Mouse (Mus musculus): ENCODE results near the gene Dlg1. TPM values are rescaled to one million over a fixed set of nuclear protein-coding genes. Genes with fewer than 3 reads are reported as not detected.

Gene Dlg1
- polyA plus RNA-seq, 1 experiment from 2014 or later: 10.5 TPM

DNA sequence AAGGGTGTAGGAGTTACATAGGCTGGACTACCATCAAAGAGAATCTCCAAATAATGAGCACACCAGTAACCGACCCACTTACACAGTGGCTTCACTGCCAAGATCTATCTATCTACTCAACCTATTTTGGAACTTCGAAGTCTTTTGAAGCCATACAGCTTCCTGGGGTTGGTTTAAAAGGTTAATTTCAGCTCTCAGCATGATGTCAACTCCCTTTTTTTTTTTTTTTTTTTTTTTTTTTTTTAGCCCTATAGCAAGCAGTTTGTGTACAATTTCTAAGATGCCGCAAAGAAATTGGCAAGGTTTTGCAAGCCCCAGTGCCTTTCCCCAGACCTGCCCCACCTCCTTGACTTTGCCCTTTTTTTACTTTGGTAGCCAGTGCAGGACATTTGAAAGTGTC is 202.0 kb downstream of the Dlg1 start:
- Histone ChIP-seq H3K9me3 (ENCODE audit: control insufficient read depth) (0 out of 2 replicates have a peak, but pooled peaks cover 5% of the 10 kb centered on the region), H3K4me1 (replicated peaks; ENCODE audit: control insufficient read depth, insufficient read depth, low read length) (no peaks in the 10 kb centered on the region), H3K4me3 (ENCODE audit: low read depth, low read length) (no peak overlapping the region), H3K36me3 (ENCODE audit: control insufficient read depth, insufficient read depth) (peaks cover 61% of the 10 kb centered on the region), H3K27me3 (replicated peaks; ENCODE audit: control insufficient read depth, insufficient read depth, low read length) (no peaks in the 10 kb centered on the region), H3K27ac (ENCODE audit: low read depth, low read length) (no peak overlapping the region), H3K4me2 (replicated peaks; ENCODE audit: low read depth) (no peak overlapping the region), H3K9ac (ENCODE audit: low read depth, low read length) (no peak overlapping the region)
- no peak for ATAC-seq
- 89% methylated on average over 3 of the region's 3 CpGs for WGBS
- TF ChIP-seq CTCF (IDR thresholded peaks at IDR 0.05; ENCODE audit: low read depth): no peak

DNA sequence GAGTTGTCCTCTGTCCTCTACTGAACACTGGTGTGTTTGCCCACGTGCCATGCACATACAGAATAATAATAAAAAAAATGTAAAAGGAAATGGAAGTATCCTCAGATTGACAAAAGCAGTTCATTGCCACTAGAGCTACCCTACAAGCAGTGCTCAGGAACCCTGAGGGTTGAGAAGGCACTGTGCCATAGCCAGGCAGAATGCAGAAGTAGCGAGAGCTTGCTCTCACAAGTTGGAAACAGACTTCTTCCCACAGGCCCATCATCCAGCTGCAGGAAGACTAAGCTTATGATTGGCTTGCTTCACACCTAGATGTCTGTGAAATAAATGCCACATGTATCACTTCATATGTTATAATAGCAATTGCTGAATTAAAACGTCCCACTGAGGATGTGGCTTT is 203.7 kb downstream of the Dlg1 start:
- H3K4me2 ChIP-seq (replicated peaks; ENCODE audit: low read depth): no peak overlapping the region
- no peaks in the 10 kb centered on the region for H3K9me3 ChIP-seq (ENCODE audit: control insufficient read depth)
- H3K9ac ChIP-seq (ENCODE audit: low read depth, low read length): no peak overlapping the region
- 85% methylated on average over 3 of the region's 3 CpGs for WGBS
- no peaks in the 10 kb centered on the region for H3K4me1 ChIP-seq (replicated peaks; ENCODE audit: control insufficient read depth, insufficient read depth, low read length)
- no peaks in the 10 kb centered on the region for H3K27me3 ChIP-seq (replicated peaks; ENCODE audit: control insufficient read depth, insufficient read depth, low read length)
- H3K36me3 ChIP-seq (ENCODE audit: control insufficient read depth, insufficient read depth): peaks cover 49% of the 10 kb centered on the region
- H3K27ac ChIP-seq (ENCODE audit: low read depth, low read length): no peak overlapping the region
- H3K4me3 ChIP-seq (ENCODE audit: low read depth, low read length): no peak overlapping the region
- no peak for ATAC-seq
- no peak for TF ChIP-seq CTCF (IDR thresholded peaks at IDR 0.05; ENCODE audit: low read depth)

DNA sequence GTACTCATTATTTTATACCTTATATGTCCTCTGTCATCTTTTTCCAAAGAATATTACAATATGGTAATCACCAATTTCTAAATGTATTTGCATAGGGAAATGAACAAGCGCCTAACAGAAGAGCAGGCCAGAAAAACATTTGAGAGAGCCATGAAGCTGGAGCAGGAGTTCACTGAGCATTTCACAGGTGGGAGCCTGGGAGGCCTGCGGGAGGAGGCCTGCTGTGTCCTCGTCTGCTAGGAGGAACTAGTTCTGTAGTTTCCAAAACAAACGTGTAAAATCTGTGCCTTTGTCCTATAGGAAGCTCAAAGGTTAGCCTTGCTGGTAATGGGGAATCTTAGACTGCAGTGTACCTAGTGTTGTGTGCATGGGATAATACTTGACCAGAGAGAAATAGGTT is 204.5 kb downstream of the Dlg1 start:
- H3K4me3 ChIP-seq (ENCODE audit: low read depth, low read length): no peak overlapping the region
- ATAC-seq: no peak
- 81% methylated on average over 4 of the region's 4 CpGs for WGBS
- no peaks in the 10 kb centered on the region for H3K4me1 ChIP-seq (replicated peaks; ENCODE audit: control insufficient read depth, insufficient read depth, low read length)
- TF ChIP-seq CTCF (IDR thresholded peaks at IDR 0.05; ENCODE audit: low read depth): no peak
- no peak overlapping the region for H3K4me2 ChIP-seq (replicated peaks; ENCODE audit: low read depth)
- H3K9me3 ChIP-seq (ENCODE audit: control insufficient read depth): no peaks in the 10 kb centered on the region
- no peak overlapping the region for H3K27ac ChIP-seq (ENCODE audit: low read depth, low read length)
- no peaks in the 10 kb centered on the region for H3K27me3 ChIP-seq (replicated peaks; ENCODE audit: control insufficient read depth, insufficient read depth, low read length)
- peaks cover 52% of the 10 kb centered on the region for H3K36me3 ChIP-seq (ENCODE audit: control insufficient read depth, insufficient read depth)
- no peak overlapping the region for H3K9ac ChIP-seq (ENCODE audit: low read depth, low read length)

DNA sequence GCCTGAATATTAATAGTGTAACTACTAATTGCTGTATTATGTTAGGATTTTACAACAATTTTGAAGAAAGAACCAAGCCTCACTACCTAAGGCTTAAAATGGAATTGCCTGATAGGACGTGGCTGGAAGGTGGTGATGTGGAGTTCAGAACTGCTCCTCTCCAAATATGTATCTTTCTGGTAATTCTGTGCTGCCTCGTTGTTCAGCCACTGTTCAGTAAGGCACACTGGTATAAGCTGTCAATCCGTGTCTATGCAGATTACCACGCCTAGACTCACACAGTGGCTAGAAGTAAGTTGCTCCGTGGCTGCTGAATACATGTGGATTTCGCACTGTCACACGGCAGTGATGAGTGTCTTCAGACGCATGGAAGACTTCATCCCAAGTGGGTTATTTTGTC is 210.5 kb downstream of the Dlg1 start:
- 92% methylated on average over 8 of the region's 8 CpGs for WGBS
- TF ChIP-seq CTCF (IDR thresholded peaks at IDR 0.05; ENCODE audit: low read depth): no peak

DNA sequence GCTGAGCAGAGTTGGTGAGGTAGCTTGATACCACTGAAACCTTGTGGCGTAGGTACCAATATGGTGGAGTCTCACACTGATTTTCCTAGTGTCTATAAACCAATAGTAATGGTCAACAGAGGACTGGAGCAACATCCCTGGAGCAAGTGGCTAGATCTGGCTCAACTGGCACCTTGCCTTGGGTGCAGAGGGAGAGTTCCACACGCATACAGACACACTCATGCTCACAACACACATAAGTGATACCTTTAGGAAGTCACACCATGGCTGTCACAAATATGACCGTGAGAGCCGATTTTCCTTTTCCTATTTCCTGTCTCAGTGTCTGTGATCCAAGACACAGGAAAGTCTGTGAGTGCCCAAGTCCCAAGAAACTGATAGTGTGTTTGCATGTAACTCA is 212.1 kb downstream of the Dlg1 start:
- 91% methylated on average over 4 of the region's 4 CpGs for WGBS
- no peak overlapping the region for H3K9ac ChIP-seq (ENCODE audit: low read depth, low read length)
- no peak for ATAC-seq

More for the DNA sequence above, 210.5 kb downstream of the Dlg1 start:
- H3K4me2 ChIP-seq (replicated peaks; ENCODE audit: low read depth): no peak overlapping the region
- no peaks in the 10 kb centered on the region for H3K27me3 ChIP-seq (replicated peaks; ENCODE audit: control insufficient read depth, insufficient read depth, low read length)
- H3K4me1 ChIP-seq (replicated peaks; ENCODE audit: control insufficient read depth, insufficient read depth, low read length): no peaks in the 10 kb centered on the region
- peaks cover 28% of the 10 kb centered on the region for H3K36me3 ChIP-seq (ENCODE audit: control insufficient read depth, insufficient read depth)
- no peaks in the 10 kb centered on the region for H3K9me3 ChIP-seq (ENCODE audit: control insufficient read depth)
- H3K9ac ChIP-seq (ENCODE audit: low read depth, low read length): no peak overlapping the region
- H3K4me3 ChIP-seq (ENCODE audit: low read depth, low read length): no peak overlapping the region
- no peak for ATAC-seq
- no peak overlapping the region for H3K27ac ChIP-seq (ENCODE audit: low read depth, low read length)

DNA sequence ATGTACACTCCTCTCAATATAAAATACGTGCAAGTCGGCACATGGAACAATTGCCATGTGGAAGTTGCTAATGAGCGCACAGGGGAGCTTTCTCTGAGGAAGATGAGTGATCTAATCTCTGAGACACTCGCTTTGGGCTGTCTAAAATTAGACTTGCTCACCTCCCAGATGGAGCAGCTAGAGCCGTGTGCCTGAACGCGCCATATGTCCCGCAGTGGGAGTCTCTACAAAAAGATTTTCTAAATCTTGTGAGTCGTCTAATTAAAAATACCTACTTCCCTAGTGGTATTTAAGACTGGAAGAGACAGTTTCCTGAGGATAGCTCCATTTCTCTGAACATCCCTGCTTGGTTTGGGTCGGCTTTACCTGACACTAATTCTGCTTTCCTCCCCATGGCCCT is 213.1 kb downstream of the Dlg1 start:
- Histone ChIP-seq H3K4me2 (replicated peaks; ENCODE audit: low read depth) (no peak overlapping the region), H3K9ac (ENCODE audit: low read depth, low read length) (no peak overlapping the region), H3K9me3 (ENCODE audit: control insufficient read depth) (no peaks in the 10 kb centered on the region), H3K36me3 (ENCODE audit: control insufficient read depth, insufficient read depth) (peaks cover 16% of the 10 kb centered on the region), H3K27ac (ENCODE audit: low read depth, low read length) (no peak overlapping the region), H3K4me1 (replicated peaks; ENCODE audit: control insufficient read depth, insufficient read depth, low read length) (no peaks in the 10 kb centered on the region; the same call in 1 of the 2 replicates), H3K27me3 (replicated peaks; ENCODE audit: control insufficient read depth, insufficient read depth, low read length) (no peaks in the 10 kb centered on the region), H3K4me3 (ENCODE audit: low read depth, low read length) (no peak overlapping the region)
- WGBS: 77% methylated on average over 10 of the region's 10 CpGs
- TF ChIP-seq CTCF (IDR thresholded peaks at IDR 0.05; ENCODE audit: low read depth): no peak
- no peak for ATAC-seq

More for the DNA sequence above, 212.1 kb downstream of the Dlg1 start:
- Histone ChIP-seq H3K4me2 (replicated peaks; ENCODE audit: low read depth) (no peak overlapping the region), H3K27ac (ENCODE audit: low read depth, low read length) (no peak overlapping the region), H3K9me3 (ENCODE audit: control insufficient read depth) (no peaks in the 10 kb centered on the region), H3K36me3 (ENCODE audit: control insufficient read depth, insufficient read depth) (peaks cover 16% of the 10 kb centered on the region), H3K27me3 (replicated peaks; ENCODE audit: control insufficient read depth, insufficient read depth, low read length) (no peaks in the 10 kb centered on the region), H3K4me1 (replicated peaks; ENCODE audit: control insufficient read depth, insufficient read depth, low read length) (no peaks in the 10 kb centered on the region; the same call in 1 of the 2 replicates), H3K4me3 (ENCODE audit: low read depth, low read length) (no peak overlapping the region)
- TF ChIP-seq CTCF (IDR thresholded peaks at IDR 0.05; ENCODE audit: low read depth): no peak

DNA sequence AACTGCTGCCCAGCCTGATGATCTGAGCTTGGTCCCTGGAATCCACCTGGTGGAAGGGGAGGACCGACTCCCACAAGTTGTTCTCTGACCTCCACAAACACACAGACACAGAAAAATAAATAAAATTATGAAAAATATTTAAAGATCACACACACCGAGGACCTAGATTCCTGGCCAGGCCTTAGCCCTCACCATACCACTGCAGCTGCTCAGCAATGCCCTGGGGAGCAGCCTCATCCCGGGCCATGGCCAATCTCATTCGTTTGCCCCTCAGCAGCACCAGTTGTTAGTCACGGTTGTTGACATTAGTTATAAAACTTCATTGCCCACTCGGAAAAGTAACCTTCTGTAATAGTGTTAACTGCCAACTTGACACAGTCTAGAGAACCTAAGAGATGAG is 214.8 kb downstream of the Dlg1 start:
- Histone ChIP-seq H3K4me3 (ENCODE audit: low read depth, low read length) (no peak overlapping the region), H3K9me3 (ENCODE audit: control insufficient read depth) (no peaks in the 10 kb centered on the region), H3K4me1 (replicated peaks; ENCODE audit: control insufficient read depth, insufficient read depth, low read length) (no peaks in the 10 kb centered on the region; the same call in 1 of the 2 replicates), H3K9ac (ENCODE audit: low read depth, low read length) (no peak overlapping the region), H3K4me2 (replicated peaks; ENCODE audit: low read depth) (no peak overlapping the region), H3K36me3 (ENCODE audit: control insufficient read depth, insufficient read depth) (peaks cover 13% of the 10 kb centered on the region), H3K27me3 (replicated peaks; ENCODE audit: control insufficient read depth, insufficient read depth, low read length) (no peaks in the 10 kb centered on the region), H3K27ac (ENCODE audit: low read depth, low read length) (no peak overlapping the region)
- no peak for ATAC-seq
- 47% methylated on average over 6 of the region's 6 CpGs for WGBS
- no peak for TF ChIP-seq CTCF (IDR thresholded peaks at IDR 0.05; ENCODE audit: low read depth)

Data from intestine, postnatal 0 days (tissue).